Mouse (Mus musculus) heart, embryonic 14.5 days (tissue): ENCODE data around the gene Tmem230. TPM values are rescaled to one million over a fixed set of nuclear protein-coding genes. Genes with fewer than 3 reads are reported as not detected.

Experiments used
- ATAC-seq: fragments of 200-750 bp; cut with Nextera tagmentation; 2 replicates; pipeline ENCODE4 v1.8.0; 2017; ENCODE audit warnings: low read depth, moderate TSS enrichment; ENCODE audit not compliant: insufficient number of reproducible peaks, insufficient read depth, low FRiP score
- H3K27ac ChIP-seq, 2 experiments: fragments of 200-500 bp in 1 of 2; fragments of 300-500 bp in 1 of 2; sonication (generic) in 1 of 2; replicated peaks in 1 of 2; 2 replicates each; pipeline ENCODE4 v1.5.1; 2012 to 2014; ENCODE audit warnings: low read depth in 2 of 2, low read length in 2 of 2, control low read depth in 1 of 2, mild to moderate bottlenecking in 1 of 2, mixed read lengths in 1 of 2; ENCODE audit not compliant: control insufficient read depth in 1 of 2, insufficient read depth in 1 of 2
- H3K27me3 ChIP-seq: fragments of 300-500 bp; sonication (generic); 2 replicates; pipeline ENCODE4 v1.6.1; 2014; ENCODE audit warnings: mild to moderate bottlenecking, low read length, control low read depth; ENCODE audit not compliant: control insufficient read depth, insufficient read depth
- H3K36me3 ChIP-seq: fragments of 300-500 bp; sonication (generic); 2 replicates; pipeline ENCODE4 v1.6.1; 2014; ENCODE audit warnings: mild to moderate bottlenecking, control low read depth, low read length, mixed read lengths; ENCODE audit not compliant: control insufficient read depth, insufficient read depth
- H3K4me1 ChIP-seq, 2 experiments: fragments of 200-500 bp in 1 of 2; fragments of 300-500 bp in 1 of 2; sonication (generic) in 1 of 2; 2 replicates each; pipeline ENCODE4 v1.6.1; 2012 to 2014; ENCODE audit warnings: low read length in 2 of 2, control low read depth in 1 of 2, mixed read lengths in 1 of 2; ENCODE audit not compliant: control insufficient read depth in 2 of 2, insufficient read depth in 2 of 2
- H3K4me2 ChIP-seq: fragments of 300-500 bp; sonication (generic); 2 replicates; pipeline ENCODE4 v1.6.1; 2014; ENCODE audit warnings: mild to moderate bottlenecking, low read length
- H3K4me3 ChIP-seq, 2 experiments: fragments of 200-500 bp in 1 of 2; fragments of 300-500 bp in 1 of 2; sonication (generic) in 1 of 2; 2 replicates each; pipeline ENCODE4 v1.5.1; 2012 to 2014; ENCODE audit warnings: low read length in 2 of 2, mild to moderate bottlenecking in 2 of 2, control low read depth in 1 of 2, low read depth in 1 of 2, moderate library complexity in 1 of 2; ENCODE audit not compliant: control insufficient read depth in 1 of 2, insufficient read depth in 1 of 2
- H3K9ac ChIP-seq: fragments of 300-500 bp; sonication (generic); 2 replicates; pipeline ENCODE4 v1.6.1; 2014; ENCODE audit warnings: mild to moderate bottlenecking, low read length
- H3K9me3 ChIP-seq: fragments of 300-500 bp; sonication (generic); 2 replicates; pipeline ENCODE4 v1.6.1; 2016; ENCODE audit warnings: low read length, control low read depth; ENCODE audit not compliant: control insufficient read depth
- WGBS: fragments of 180-500 bp; shearing (Covaris S2); extraction: QIAGEN DNeasy Blood & Tissue Kit; methylation state at CpG from one replicate; pipeline ENCODE4 v1.1.7; 2014; 5-methylcytosine and 5-hydroxymethylcytosine counted together
- polyA plus RNA-seq: library from polyadenylated mRNA; unstranded; fragments of >200 nt; fragmentation: Nextera tagmentation; extraction: Ambion mirVana; gene quantifications from 2 replicates; pipeline ENCODE4 v1.2.1, GENCODE M21; 2014

Gene Tmem230
- polyA plus RNA-seq, 1 experiment from 2014 or later = 46.7 TPM

DNA sequence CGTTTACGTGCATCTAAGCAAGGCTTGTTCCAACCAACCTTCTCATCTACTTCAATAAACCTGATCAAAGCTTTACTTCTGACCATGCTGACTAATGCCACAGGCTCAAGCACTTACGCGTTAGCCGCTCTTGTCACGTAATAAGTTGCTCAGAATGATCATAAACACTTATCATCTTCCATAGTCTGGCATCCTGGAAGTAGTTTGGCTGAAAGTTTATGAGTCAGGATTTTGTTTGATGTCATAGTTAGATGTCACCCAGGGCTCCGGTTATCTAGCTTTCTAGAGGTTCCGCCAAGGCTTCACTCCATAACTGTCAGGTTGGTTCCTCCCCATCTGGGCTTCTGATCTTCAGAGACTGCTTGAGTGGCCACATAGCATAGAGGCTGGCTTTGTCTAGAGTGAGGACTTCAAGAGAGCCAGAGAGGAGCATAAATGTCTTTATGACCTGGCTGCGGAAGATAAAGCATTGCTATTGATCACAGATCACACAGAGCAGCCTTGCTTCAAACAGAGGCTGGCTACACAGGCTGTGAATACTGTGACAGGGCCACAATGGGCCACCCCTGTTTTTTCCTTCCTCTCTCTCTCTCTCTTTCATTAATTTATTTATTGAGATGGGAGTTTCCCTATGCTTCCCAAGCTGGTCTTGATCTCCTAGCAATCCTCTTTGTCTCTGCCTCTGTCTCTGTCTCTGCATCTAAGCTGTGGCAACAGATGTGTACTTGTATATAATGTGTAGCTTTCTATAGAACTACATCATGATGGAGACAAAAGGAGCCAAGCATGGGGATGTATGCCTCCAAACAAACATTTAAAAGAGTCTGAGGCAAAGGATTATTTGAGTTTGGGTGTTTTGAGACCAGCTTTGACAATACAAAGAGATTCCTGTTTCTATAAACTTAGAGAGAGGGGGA is 49.3 kb downstream of the Tmem230 start:
- no peaks in the 10 kb centered on the region for H3K4me1 ChIP-seq
- WGBS = 83% methylated on average over 9 of the region's 9 CpGs
- H3K27me3 ChIP-seq = no peaks in the 10 kb centered on the region
- H3K9ac ChIP-seq = no peak overlapping the region
- H3K27ac ChIP-seq = no peak overlapping the region
- no peaks in the 10 kb centered on the region for H3K9me3 ChIP-seq
- no peak overlapping the region for H3K4me3 ChIP-seq
- no peaks in the 10 kb centered on the region for H3K36me3 ChIP-seq
- ATAC-seq = no peak
- no peak overlapping the region for H3K4me2 ChIP-seq

DNA sequence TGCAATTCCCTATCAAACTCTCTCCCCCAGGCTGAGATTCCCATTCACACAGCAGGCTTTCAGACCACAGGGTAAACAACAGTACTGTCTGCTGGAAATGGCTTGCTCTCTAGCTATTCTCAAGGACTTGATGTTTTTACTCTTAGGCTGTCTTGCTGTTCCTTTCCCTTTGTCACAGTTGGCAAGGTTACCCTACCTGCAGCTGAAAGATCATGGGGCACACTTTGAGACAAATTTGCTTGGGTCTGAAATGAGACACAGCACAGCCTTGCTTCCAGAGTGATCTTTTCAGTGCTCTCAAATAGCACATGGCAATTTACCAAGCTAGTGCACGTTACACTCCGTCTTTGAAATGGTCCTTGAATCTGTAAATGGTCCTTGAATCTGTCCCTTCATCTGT is 52.0 kb downstream of the Tmem230 start:
- Histone ChIP-seq H3K4me1 (no peaks in the 10 kb centered on the region), H3K4me2 (no peak overlapping the region), H3K36me3 (no peaks in the 10 kb centered on the region), H3K9me3 (no peaks in the 10 kb centered on the region), H3K27me3 (no peaks in the 10 kb centered on the region), H3K4me3 (no peak overlapping the region), H3K9ac (no peak overlapping the region), H3K27ac (no peak overlapping the region)
- ATAC-seq = no peak
- WGBS = 73% methylated on average over 2 of the region's 2 CpGs

DNA sequence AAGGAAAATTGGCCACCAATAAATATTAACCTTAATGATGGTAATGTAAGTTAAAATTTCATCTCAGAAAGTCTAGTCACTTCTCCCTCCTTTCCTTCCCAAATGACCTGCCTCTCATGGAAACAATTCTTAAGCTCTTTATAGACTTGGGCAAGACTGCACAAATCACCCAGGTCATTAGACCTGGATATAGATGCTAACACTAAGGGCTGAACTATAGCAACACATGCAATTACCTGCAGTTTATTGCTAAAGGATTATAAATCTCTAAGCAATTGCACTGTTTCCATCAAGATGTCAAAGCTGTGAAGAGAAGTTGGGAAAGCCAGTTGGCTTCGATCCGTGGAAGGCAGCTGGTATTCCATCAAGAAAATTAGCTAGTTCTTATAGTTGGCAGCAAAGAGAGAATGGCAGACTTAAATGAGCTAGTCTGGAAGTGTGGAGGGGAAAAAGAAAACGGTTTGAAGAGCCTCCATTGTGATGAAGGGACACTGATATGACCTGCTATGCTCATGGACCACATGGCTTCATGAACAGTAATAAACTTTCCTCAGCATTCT is 56.9 kb downstream of the Tmem230 start:
- H3K4me2 ChIP-seq = no peak overlapping the region
- no peak overlapping the region for H3K27ac ChIP-seq
- no peak for ATAC-seq
- no peaks in the 10 kb centered on the region for H3K4me1 ChIP-seq
- no peaks in the 10 kb centered on the region for H3K9me3 ChIP-seq
- H3K27me3 ChIP-seq = no peaks in the 10 kb centered on the region
- H3K4me3 ChIP-seq = no peak overlapping the region
- H3K9ac ChIP-seq = no peak overlapping the region
- 76% methylated on average over 3 of the region's 3 CpGs for WGBS
- H3K36me3 ChIP-seq = no peaks in the 10 kb centered on the region

Other genes with a start within 250 kb of the Tmem230 start
- gene Rassf2, start 217.5 kb downstream of the Tmem230 start, polyA plus RNA-seq = 10.2 and 10.9 TPM in 2 replicates
- 10.9 and 12.5 TPM in 2 replicates for gene Slc23a2, start 102.7 kb downstream of the Tmem230 start, polyA plus RNA-seq
- 162 and 171 TPM in 2 replicates for gene Pcna, start 5.5 kb upstream of the Tmem230 start, polyA plus RNA-seq
- 16.1 and 21.3 TPM in 2 replicates for gene Cds2, start 15.3 kb upstream of the Tmem230 start, polyA plus RNA-seq
- 1.00 and 1.0 TPM in 2 replicates for gene Prokr2, start 137.6 kb upstream of the Tmem230 start, polyA plus RNA-seq